Comparison of ENCODE assay signal across 14 mouse cellular contexts in the genomic region with DNA sequence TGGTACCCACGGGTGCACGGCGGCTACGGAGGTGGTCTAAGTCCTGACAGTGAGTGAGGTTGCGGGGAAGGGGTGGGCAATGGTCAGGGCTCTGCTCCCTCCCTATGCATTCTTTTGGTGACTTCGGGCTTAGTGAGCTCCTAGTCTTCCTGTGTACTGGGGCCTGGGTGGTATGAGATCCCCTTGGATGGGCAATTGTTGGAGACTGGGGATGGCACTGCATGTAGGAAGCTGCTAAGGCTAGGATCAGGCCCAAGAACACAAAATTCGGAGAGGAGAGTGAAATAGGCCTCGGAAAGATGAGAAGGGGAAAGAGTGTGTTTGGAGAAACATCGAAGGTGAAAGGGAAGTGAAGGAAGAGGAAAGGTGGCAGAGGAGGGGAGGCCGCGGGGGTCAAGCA. TPM values are rescaled to one million over a fixed set of nuclear protein-coding genes. Genes with fewer than 3 reads are reported as not detected.
A peak's percentile ranks its signal among the peaks of the same experiment; 100 is the strongest.
DNase-seq lines count a peak whose midpoint lies in the region; ATAC-seq lines count a peak whose summit lies in the region.
"Had no signal": no experiment of that assay in that cellular context is flagged by ENCODE, and none has a peak within 500 bp of the region (broad histone marks: within the 10 kb centered on the region; RNA-seq: fewer than 3 reads in every experiment).

No protein-coding gene starts in this region.

- 8% methylated on average over 11 of the region's 11 CpGs for WGBS in heart, embryonic 15.5 days
- WGBS in forebrain, embryonic 14.5 days, result 2% methylated on average over 11 of the region's 11 CpGs
- 3% methylated on average over 11 of the region's 11 CpGs for WGBS in midbrain, embryonic 13.5 days

- no peaks in the 10 kb centered on the region for H3K9me3 ChIP-seq in heart, embryonic 15.5 days (replicated peaks)
- H3K9me3 ChIP-seq in forebrain, embryonic 14.5 days (replicated peaks; ENCODE audit: control insufficient read depth, low read length), result no peaks in the 10 kb centered on the region
- H3K9me3 ChIP-seq in midbrain, embryonic 13.5 days, result no peaks in the 10 kb centered on the region

- ATAC-seq in heart, embryonic 15.5 days (replicated peaks; ENCODE audit: insufficient number of reproducible peaks, insufficient read depth, low FRiP score, low read depth), result no peak
- ATAC-seq in forebrain, embryonic 14.5 days, result no peak
- no peak for ATAC-seq in midbrain, embryonic 13.5 days
- ATAC-seq: CD4-positive, CD25-positive, alpha-beta regulatory T cell, adult 4 months had no signal

- no peak overlapping the region for H3K27ac ChIP-seq in heart, embryonic 15.5 days
- no peak overlapping the region for H3K27ac ChIP-seq in forebrain, embryonic 14.5 days (ENCODE audit: low read depth, low read length)
- H3K27ac ChIP-seq in midbrain, embryonic 13.5 days, result no peak overlapping the region
- H3K27ac ChIP-seq: liver, embryonic 14.5 days had no signal

- no peak for DNase-seq in heart, adult 11 months
- DNase-seq in Muller cell, postnatal 12 days (ENCODE audit: inconsistent ontology term), result peak; percentile 49
- DNase-seq in forebrain, embryonic 14.5 days (ENCODE audit: low spot score), result no peak
- no peak for DNase-seq in cerebellum, postnatal 36 days
- DNase-seq in adipocyte (ENCODE audit: low spot score), result no peak
- DNase-seq in embryo, embryonic 11 days, result no peak
- DNase-seq: heart, adult 18-20 months; right cerebral cortex, postnatal 14 days; thymus, postnatal 14 days had no signal

- peaks cover 100% of the 10 kb centered on the region for H3K27me3 ChIP-seq in heart, embryonic 15.5 days
- H3K27me3 ChIP-seq in forebrain, embryonic 14.5 days (replicated peaks; ENCODE audit: control insufficient read depth, insufficient read depth, low read length), result peaks cover 100% of the 10 kb centered on the region
- H3K27me3 ChIP-seq in midbrain, embryonic 13.5 days, result peaks cover 100% of the 10 kb centered on the region

- peak overlapping the region; percentile 72; the same call in 1 of the 2 replicates for H3K4me2 ChIP-seq in heart, embryonic 15.5 days
- H3K4me2 ChIP-seq in forebrain, embryonic 14.5 days (ENCODE audit: low read length), result peak overlapping the region; percentile 60; the same call in 1 of the 2 replicates
- peak overlapping the region; percentile 61 for H3K4me2 ChIP-seq in midbrain, embryonic 13.5 days (replicated peaks)

- no peak overlapping the region for H3K9ac ChIP-seq in heart, embryonic 15.5 days
- no peak overlapping the region for H3K9ac ChIP-seq in forebrain, embryonic 14.5 days (ENCODE audit: low read length)
- H3K9ac ChIP-seq in midbrain, embryonic 13.5 days (replicated peaks), result no peak overlapping the region
- H3K9ac ChIP-seq: liver, embryonic 14.5 days had no signal

- H3K4me1 ChIP-seq in heart, embryonic 15.5 days (replicated peaks), result peaks cover 26% of the 10 kb centered on the region
- H3K4me1 ChIP-seq in forebrain, embryonic 14.5 days (ENCODE audit: control insufficient read depth, insufficient read depth, low read length), result peaks cover 2% of the 10 kb centered on the region; the same call in 1 of the 2 replicates
- H3K4me1 ChIP-seq in midbrain, embryonic 13.5 days (replicated peaks), result peaks cover 27% of the 10 kb centered on the region

- H3K36me3 ChIP-seq in heart, embryonic 15.5 days, result no peaks in the 10 kb centered on the region
- no peaks in the 10 kb centered on the region for H3K36me3 ChIP-seq in forebrain, embryonic 14.5 days (ENCODE audit: control insufficient read depth, insufficient read depth, low read length)
- no peaks in the 10 kb centered on the region for H3K36me3 ChIP-seq in midbrain, embryonic 13.5 days

- H3K4me3 ChIP-seq in heart, embryonic 15.5 days, result peak overlapping the region; percentile 50; the same call in 1 of the 2 replicates
- peak overlapping the region; percentile 41; the same call in 1 of the 2 replicates for H3K4me3 ChIP-seq in forebrain, embryonic 14.5 days (ENCODE audit: low read depth, low read length)
- H3K4me3 ChIP-seq in midbrain, embryonic 13.5 days (replicated peaks), result peak overlapping the region; percentile 43; the same call in 1 of the 2 replicates

RNA-seq across cellular contexts. Expression of gene Hmx1, which starts 0.5 kb away (rescaled TPM):
- polyA plus RNA-seq in heart, embryonic 15.5 days (2015; fragmentation: Nextera tagmentation; extraction: Ambion mirVana), result 0.90 TPM in 1 of 2 replicates, not detected in the other
- polyA plus RNA-seq in forebrain, embryonic 14.5 days (2014; fragmentation: Nextera tagmentation; extraction: Ambion mirVana), result not detected in 2 replicates
- not detected in 2 replicates for polyA plus RNA-seq in midbrain, embryonic 13.5 days (2015; fragmentation: Nextera tagmentation; extraction: Ambion mirVana)
- polyA plus RNA-seq: CD4-positive, CD25-positive, alpha-beta regulatory T cell, adult 4 months; large intestine, adult 2 months; liver, embryonic 14.5 days had no signal
